Mouse (Mus musculus): ENCODE data around the gene Pnkd.

DNA sequence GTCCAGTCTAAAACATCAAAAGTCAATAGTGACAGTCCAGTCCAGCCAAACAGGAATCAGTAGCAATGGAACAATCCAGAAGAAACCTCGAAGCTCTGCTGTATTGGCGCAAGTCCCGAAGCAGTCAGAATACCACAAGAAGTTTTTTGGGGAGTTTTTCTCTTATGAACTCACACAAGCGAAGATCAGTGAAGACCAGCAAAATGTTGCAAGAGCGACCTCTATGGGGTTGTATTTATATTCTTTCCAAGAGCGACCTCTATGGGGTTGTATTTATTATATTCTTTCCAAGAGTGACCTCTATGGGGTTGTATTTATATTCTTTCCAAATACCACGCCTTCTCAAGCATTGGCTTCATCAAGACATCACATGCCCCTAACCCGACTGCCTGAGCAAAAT, 16.0 kb upstream of the Pnkd start:
- TF ChIP-seq POLR2A (IDR thresholded peaks at IDR 0.05; ENCODE audit: low read depth, low read length) (no peak), CTCF (IDR thresholded peaks at IDR 0.05; ENCODE audit: extremely low read depth, insufficient read length, insufficient replicate concordance, low read depth, low read length) (no peak)

Measured in small intestine, adult 2 months (tissue).